Mouse (Mus musculus) neural tube, embryonic 12.5 days (tissue): ENCODE measurements around the gene Sugt1. TPM values are rescaled to one million over a fixed set of nuclear protein-coding genes. Genes with fewer than 3 reads are reported as not detected.
A peak's percentile ranks its signal among the peaks of the same experiment; 100 is the strongest.

ENCODE experiments used
- ATAC-seq: fragments of 200-750 bp; cut with Nextera tagmentation; 2 replicates; pipeline ENCODE4 v1.8.0; 2017; ENCODE audit warnings: low read depth, mild to moderate bottlenecking, moderate TSS enrichment, moderate library complexity; ENCODE audit not compliant: low FRiP score
- H3K27ac ChIP-seq: fragments of 300-500 bp; sonication (generic); 2 replicates; pipeline ENCODE4 v1.5.1; 2016
- H3K27me3 ChIP-seq: fragments of 300-500 bp; sonication (generic); replicated peaks from 2 replicates; pipeline ENCODE4 v1.6.1; 2016; ENCODE audit warnings: mild to moderate bottlenecking
- H3K36me3 ChIP-seq: fragments of 300-500 bp; sonication (generic); 2 replicates; pipeline ENCODE4 v1.6.1; 2016; ENCODE audit warnings: mild to moderate bottlenecking
- H3K4me1 ChIP-seq: fragments of 300-500 bp; sonication (generic); 2 replicates; pipeline ENCODE4 v1.6.1; 2016
- H3K4me2 ChIP-seq: fragments of 300-500 bp; sonication (generic); replicated peaks from 2 replicates; pipeline ENCODE4 v1.6.1; 2016; ENCODE audit warnings: mild to moderate bottlenecking
- H3K4me3 ChIP-seq: fragments of 300-500 bp; sonication (generic); 2 replicates; pipeline ENCODE4 v1.5.1; 2016
- H3K9ac ChIP-seq: fragments of 300-500 bp; sonication (generic); 2 replicates; pipeline ENCODE4 v1.6.1; 2016; ENCODE audit warnings: mild to moderate bottlenecking
- H3K9me3 ChIP-seq: fragments of 300-500 bp; sonication (generic); 2 replicates; pipeline ENCODE4 v1.6.1; 2016; ENCODE audit warnings: mild to moderate bottlenecking
- WGBS: fragments of 180-500 bp; shearing (Covaris S2); methylation state at CpG from one replicate; pipeline ENCODE4 v1.1.7; 2016; 5-methylcytosine and 5-hydroxymethylcytosine counted together
- polyA plus RNA-seq: library from polyadenylated mRNA; unstranded; fragments of >200 nt; fragmentation: Nextera tagmentation; extraction: Ambion mirVana; gene quantifications from 2 replicates; pipeline ENCODE4 v1.2.1, GENCODE M21; 2016

Sugt1 gene
- polyA plus RNA-seq, 1 experiment from 2014 or later, result 127 TPM

DNA sequence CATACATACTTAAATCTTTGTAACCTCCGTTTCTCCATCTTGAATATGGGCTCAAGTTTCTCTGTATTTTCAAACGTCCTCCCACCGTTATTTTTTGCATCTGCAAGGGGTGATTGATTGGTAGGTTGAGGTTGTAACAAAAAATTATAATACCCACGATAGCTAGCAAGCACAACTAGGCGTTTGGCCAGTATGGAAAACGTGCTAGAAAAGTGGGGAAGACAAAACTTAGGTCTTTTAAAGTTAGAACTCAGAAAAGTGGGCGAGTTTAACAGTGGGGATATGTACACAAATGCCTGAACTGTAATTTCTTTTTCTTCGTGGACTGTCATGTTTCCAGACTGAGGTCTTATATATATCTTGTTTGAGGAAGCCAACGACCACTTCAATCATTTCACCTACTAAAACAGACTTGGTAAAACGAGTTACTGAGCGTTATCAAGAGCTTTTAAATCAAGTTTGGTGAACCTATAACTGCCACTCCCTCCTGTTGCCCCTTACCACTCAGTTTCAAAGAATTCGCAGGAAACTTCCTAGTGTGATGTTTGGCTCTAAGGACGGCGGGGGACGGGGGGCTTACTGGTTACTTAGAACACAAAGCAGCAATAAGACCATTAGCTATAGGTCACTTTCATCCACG, 872 bp upstream of the Sugt1 start:
- no peak for ATAC-seq
- H3K4me1 ChIP-seq, result peaks cover 15% of the 10 kb centered on the region
- 36% methylated on average over 16 of the region's 16 CpGs for WGBS
- H3K9ac ChIP-seq, result peak overlapping the region; percentile 54
- H3K4me2 ChIP-seq, result peak overlapping the region; percentile 70
- no peaks in the 10 kb centered on the region for H3K9me3 ChIP-seq
- H3K27ac ChIP-seq, result no peak overlapping the region
- H3K27me3 ChIP-seq, result no peaks in the 10 kb centered on the region
- H3K4me3 ChIP-seq, result peak overlapping the region; percentile 63
- H3K36me3 ChIP-seq, result 0 out of 2 replicates have a peak, but pooled peaks cover 4% of the 10 kb centered on the region

- peak overlapping the region; percentile 63 for H3K4me3 ChIP-seq
- peak overlapping the region; percentile 59 for H3K9ac ChIP-seq
- H3K4me1 ChIP-seq, result peaks cover 15% of the 10 kb centered on the region
- H3K27me3 ChIP-seq, result no peaks in the 10 kb centered on the region
- 0 out of 2 replicates have a peak, but pooled peaks cover 6% of the 10 kb centered on the region for H3K36me3 ChIP-seq
- WGBS, result 2% methylated on average over 9 of the region's 9 CpGs
- ATAC-seq, result peak; percentile 38
- H3K9me3 ChIP-seq, result no peaks in the 10 kb centered on the region
- peak overlapping the region; percentile 32; the same call in 1 of the 2 replicates for H3K27ac ChIP-seq
- H3K4me2 ChIP-seq, result peak overlapping the region; percentile 70
These were observed 350 bp downstream of the Sugt1 start for GRCm38 (mm10) chr14:79587852-79588229.

- Histone ChIP-seq H3K4me2 (peak overlapping the region; percentile 70), H3K27ac (no peak overlapping the region), H3K9ac (peak overlapping the region; percentile 59; the same call in 1 of the 2 replicates), H3K27me3 (no peaks in the 10 kb centered on the region), H3K4me3 (peak overlapping the region; percentile 63), H3K4me1 (peaks cover 15% of the 10 kb centered on the region), H3K36me3 (0 out of 2 replicates have a peak, but pooled peaks cover 6% of the 10 kb centered on the region), H3K9me3 (no peaks in the 10 kb centered on the region)
- 88% methylated on average over 9 of the region's 9 CpGs for WGBS
- no peak for ATAC-seq
These were observed 1.1 kb downstream of the Sugt1 start for GRCm38 (mm10) chr14:79588534-79588951.

DNA sequence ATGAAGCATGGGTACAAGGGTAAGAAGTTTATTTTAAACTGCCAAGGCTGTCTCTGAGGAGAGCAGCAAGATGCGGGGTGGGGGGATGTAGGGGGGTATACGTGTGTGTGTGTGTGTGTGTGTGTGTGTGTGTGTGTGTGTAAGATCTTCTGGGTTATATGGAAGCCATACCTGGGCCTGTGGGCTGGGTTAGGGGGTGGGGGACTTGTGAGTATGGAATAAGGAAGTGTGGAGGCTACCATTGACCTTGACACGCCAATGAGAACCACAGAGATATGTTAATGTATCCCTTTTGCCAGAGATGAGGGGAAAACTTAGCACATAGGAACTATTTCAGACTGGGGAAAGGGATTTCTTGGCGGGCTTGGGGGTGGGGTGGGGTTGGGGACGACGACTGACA, 1.9 kb downstream of the Sugt1 start:
- peak overlapping the region; percentile 70; the same call in 1 of the 2 replicates for H3K4me2 ChIP-seq
- no peaks in the 10 kb centered on the region for H3K9me3 ChIP-seq
- H3K4me1 ChIP-seq, result peaks cover 15% of the 10 kb centered on the region
- 94% methylated on average over 6 of the region's 6 CpGs for WGBS
- H3K27ac ChIP-seq, result no peak overlapping the region
- no peak overlapping the region for H3K9ac ChIP-seq
- no peak for ATAC-seq
- H3K27me3 ChIP-seq, result no peaks in the 10 kb centered on the region
- no peak overlapping the region for H3K4me3 ChIP-seq
- 0 out of 2 replicates have a peak, but pooled peaks cover 6% of the 10 kb centered on the region for H3K36me3 ChIP-seq

- Histone ChIP-seq H3K27ac (no peak overlapping the region), H3K4me3 (no peak overlapping the region), H3K36me3 (peaks cover 18% of the 10 kb centered on the region; the same call in 1 of the 2 replicates), H3K4me2 (no peak overlapping the region), H3K27me3 (no peaks in the 10 kb centered on the region), H3K9ac (no peak overlapping the region), H3K9me3 (no peaks in the 10 kb centered on the region), H3K4me1 (peaks cover 15% of the 10 kb centered on the region)
- WGBS, result 96% methylated on average over 8 of the region's 8 CpGs
- ATAC-seq, result no peak
These were observed 3.4 kb downstream of the Sugt1 start for GRCm38 (mm10) chr14:79590916-79591315.

- ATAC-seq, result no peak
- no peak overlapping the region for H3K4me2 ChIP-seq
- H3K36me3 ChIP-seq, result peaks cover 20% of the 10 kb centered on the region
- no peak overlapping the region for H3K4me3 ChIP-seq
- H3K4me1 ChIP-seq, result peaks cover 15% of the 10 kb centered on the region
- no peak overlapping the region for H3K27ac ChIP-seq
- no peak overlapping the region for H3K9ac ChIP-seq
- H3K27me3 ChIP-seq, result no peaks in the 10 kb centered on the region
- H3K9me3 ChIP-seq, result no peaks in the 10 kb centered on the region
- WGBS, result 88% methylated on average over 2 of the region's 2 CpGs
These were observed 4.1 kb downstream of the Sugt1 start for GRCm38 (mm10) chr14:79591611-79592010.

GRCm38 (mm10) chr14:79594069-79594468, 6.6 kb downstream of the Sugt1 start:
- Histone ChIP-seq H3K4me2 (no peak overlapping the region), H3K9ac (no peak overlapping the region), H3K4me3 (no peak overlapping the region), H3K27me3 (no peaks in the 10 kb centered on the region), H3K9me3 (no peaks in the 10 kb centered on the region), H3K4me1 (peaks cover 7% of the 10 kb centered on the region; the same call in 1 of the 2 replicates), H3K36me3 (peaks cover 36% of the 10 kb centered on the region), H3K27ac (no peak overlapping the region)
- WGBS, result 92% methylated on average over 5 of the region's 5 CpGs
- ATAC-seq, result no peak

- no peak overlapping the region for H3K9ac ChIP-seq
- no peak overlapping the region for H3K27ac ChIP-seq
- H3K9me3 ChIP-seq, result no peaks in the 10 kb centered on the region
- no peaks in the 10 kb centered on the region for H3K4me1 ChIP-seq
- no peak for ATAC-seq
- H3K4me3 ChIP-seq, result no peak overlapping the region
- WGBS, result 89% methylated on average over 4 of the region's 4 CpGs
- H3K4me2 ChIP-seq, result no peak overlapping the region
- peaks cover 55% of the 10 kb centered on the region for H3K36me3 ChIP-seq
- H3K27me3 ChIP-seq, result no peaks in the 10 kb centered on the region
These were observed 9.1 kb downstream of the Sugt1 start for GRCm38 (mm10) chr14:79596602-79597001.

DNA sequence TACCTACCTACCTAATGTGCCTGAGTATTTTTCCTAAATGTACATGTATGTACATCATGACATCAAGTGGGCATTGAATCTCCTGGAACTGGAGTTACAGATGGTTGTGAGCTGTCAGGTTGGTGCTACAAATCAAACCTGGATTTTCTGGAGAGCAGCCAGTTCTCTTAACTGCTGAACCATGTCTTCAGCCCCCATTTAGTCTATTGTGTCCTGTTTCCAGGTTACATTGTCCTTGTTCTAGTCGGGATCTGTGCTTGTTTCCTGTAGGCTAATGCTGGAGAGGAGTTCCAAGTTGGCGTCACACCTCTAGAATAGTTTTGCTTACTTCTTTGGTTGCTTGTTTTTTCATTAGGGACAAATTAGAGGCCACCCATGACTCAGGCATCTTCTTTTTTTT, 18.4 kb downstream of the Sugt1 start:
- 85% methylated on average over 2 of the region's 2 CpGs for WGBS
- Histone ChIP-seq H3K4me2 (no peak overlapping the region), H3K4me1 (no peaks in the 10 kb centered on the region), H3K4me3 (no peak overlapping the region), H3K36me3 (peaks cover 70% of the 10 kb centered on the region), H3K9ac (no peak overlapping the region), H3K27me3 (no peaks in the 10 kb centered on the region), H3K9me3 (no peaks in the 10 kb centered on the region), H3K27ac (no peak overlapping the region)
- no peak for ATAC-seq

- H3K36me3 ChIP-seq, result peaks cover 72% of the 10 kb centered on the region
- no peak overlapping the region for H3K27ac ChIP-seq
- no peaks in the 10 kb centered on the region for H3K27me3 ChIP-seq
- H3K9ac ChIP-seq, result no peak overlapping the region
- no peak for ATAC-seq
- H3K4me1 ChIP-seq, result no peaks in the 10 kb centered on the region
- H3K4me2 ChIP-seq, result no peak overlapping the region
- WGBS, result 95% methylated on average over 6 of the region's 6 CpGs
- H3K9me3 ChIP-seq, result no peaks in the 10 kb centered on the region
- H3K4me3 ChIP-seq, result no peak overlapping the region
These were observed 18.9 kb downstream of the Sugt1 start for GRCm38 (mm10) chr14:79606392-79606791.

- no peak overlapping the region for H3K9ac ChIP-seq
- no peaks in the 10 kb centered on the region for H3K9me3 ChIP-seq
- no peak overlapping the region for H3K27ac ChIP-seq
- H3K4me1 ChIP-seq, result no peaks in the 10 kb centered on the region
- no peaks in the 10 kb centered on the region for H3K27me3 ChIP-seq
- H3K36me3 ChIP-seq, result peaks cover 71% of the 10 kb centered on the region
- H3K4me2 ChIP-seq, result no peak overlapping the region
- H3K4me3 ChIP-seq, result no peak overlapping the region
- 91% methylated on average over 3 of the region's 3 CpGs for WGBS
- no peak for ATAC-seq
These were observed 19.4 kb downstream of the Sugt1 start for GRCm38 (mm10) chr14:79606867-79607266.

GRCm38 (mm10) chr14:79607352-79607751, 19.9 kb downstream of the Sugt1 start:
- Histone ChIP-seq H3K4me2 (no peak overlapping the region), H3K9me3 (no peaks in the 10 kb centered on the region), H3K36me3 (peaks cover 69% of the 10 kb centered on the region), H3K4me1 (no peaks in the 10 kb centered on the region), H3K27me3 (no peaks in the 10 kb centered on the region), H3K9ac (no peak overlapping the region), H3K27ac (no peak overlapping the region), H3K4me3 (no peak overlapping the region)
- no peak for ATAC-seq
- 96% methylated on average over 4 of the region's 4 CpGs for WGBS

GRCm38 (mm10) chr14:79608286-79608685, 20.8 kb downstream of the Sugt1 start:
- Histone ChIP-seq H3K27ac (no peak overlapping the region), H3K36me3 (peaks cover 72% of the 10 kb centered on the region), H3K9ac (no peak overlapping the region), H3K4me1 (no peaks in the 10 kb centered on the region), H3K4me2 (no peak overlapping the region), H3K4me3 (no peak overlapping the region), H3K9me3 (no peaks in the 10 kb centered on the region), H3K27me3 (no peaks in the 10 kb centered on the region)
- ATAC-seq, result no peak
- WGBS, result 91% methylated on average over 6 of the region's 6 CpGs
